Mouse (Mus musculus): ENCODE measurements around the gene Dnajb6. TPM values are rescaled to one million over a fixed set of nuclear protein-coding genes. Genes with fewer than 3 reads are reported as not detected.

Gene Dnajb6
- polyA plus RNA-seq, 1 experiment from 2014 or later = 301 TPM

DNA sequence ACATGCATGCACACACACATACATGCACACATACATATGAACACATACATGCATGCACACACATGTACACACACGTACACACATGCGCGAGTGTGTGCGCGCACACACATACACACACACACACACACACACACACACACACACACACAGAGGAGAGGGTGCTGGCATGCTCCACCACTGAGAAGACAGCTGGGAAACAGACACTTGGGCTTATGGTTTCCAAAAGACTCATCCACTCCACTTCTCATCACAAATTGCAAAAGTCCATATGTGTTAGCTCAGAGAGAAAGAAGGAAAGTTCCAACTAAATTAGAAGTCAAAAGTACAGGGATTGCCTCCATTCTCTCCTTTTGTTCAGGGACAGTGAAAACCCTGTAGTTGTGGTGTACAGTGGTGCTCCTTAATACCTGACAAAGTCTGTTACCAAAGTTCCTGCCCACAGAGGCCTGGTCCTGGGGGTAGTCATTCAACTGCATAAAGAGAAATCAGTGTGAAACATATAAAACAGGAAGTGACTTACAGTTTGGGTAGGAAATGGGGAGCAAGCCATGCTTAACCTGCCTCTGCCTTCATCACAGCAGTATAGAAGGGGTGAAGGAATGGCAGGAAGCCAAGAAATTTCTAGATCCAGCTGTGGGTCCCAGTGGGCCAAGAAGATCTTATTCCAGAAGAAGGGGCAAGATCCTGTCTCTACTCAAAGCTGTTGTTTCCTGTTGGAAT is 81.2 kb downstream of the Dnajb6 start:
- ATAC-seq (no peak), DNase-seq (ENCODE audit: low spot score) (no peak)
- H3K4me1 ChIP-seq (ENCODE audit: control insufficient read depth, insufficient read depth, low read length) = no peaks in the 10 kb centered on the region

DNA sequence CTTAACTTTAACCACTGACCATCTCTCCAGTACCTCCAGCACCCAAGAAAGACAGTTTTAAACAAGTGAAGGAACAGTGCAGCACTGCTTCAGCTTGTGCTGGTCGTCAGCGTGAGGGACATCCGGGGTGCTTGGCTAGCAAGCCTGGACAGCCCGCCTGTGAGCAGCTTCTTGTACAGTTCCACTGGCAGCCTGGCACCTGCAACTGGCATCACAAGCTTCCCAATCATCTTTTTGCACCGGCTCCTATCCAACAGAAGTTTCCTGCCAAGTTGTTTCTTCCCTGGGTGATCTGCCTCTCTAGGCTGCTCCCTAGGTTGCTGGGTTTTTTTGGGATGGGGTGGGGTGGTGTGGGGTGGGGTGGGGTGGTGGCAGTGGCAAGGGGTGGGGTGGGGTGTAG is 81.9 kb downstream of the Dnajb6 start:
- H3K4me3 ChIP-seq (ENCODE audit: low read depth, low read length) = no peak overlapping the region
- H3K9ac ChIP-seq (ENCODE audit: low read length) = no peak overlapping the region
- H3K27me3 ChIP-seq (replicated peaks; ENCODE audit: control insufficient read depth, insufficient read depth, low read length) = no peaks in the 10 kb centered on the region
- H3K27ac ChIP-seq (ENCODE audit: low read depth, low read length) = no peak overlapping the region
- H3K9me3 ChIP-seq (replicated peaks; ENCODE audit: control insufficient read depth, low read length) = no peaks in the 10 kb centered on the region
- WGBS = 80% methylated on average over 5 of the region's 5 CpGs
- H3K4me2 ChIP-seq (ENCODE audit: low read length) = no peak overlapping the region
- ATAC-seq (no peak), DNase-seq (ENCODE audit: low spot score) (peak; percentile 26)
- H3K36me3 ChIP-seq (ENCODE audit: control insufficient read depth, insufficient read depth, low read length) = no peaks in the 10 kb centered on the region
- no peaks in the 10 kb centered on the region for H3K4me1 ChIP-seq (ENCODE audit: control insufficient read depth, insufficient read depth, low read length)

More for the DNA sequence above, 81.2 kb downstream of the Dnajb6 start:
- WGBS = 98% methylated on average over 5 of the region's 5 CpGs
- H3K27ac ChIP-seq (ENCODE audit: low read depth, low read length) = no peak overlapping the region
- H3K9me3 ChIP-seq (replicated peaks; ENCODE audit: control insufficient read depth, low read length) = no peaks in the 10 kb centered on the region
- H3K9ac ChIP-seq (ENCODE audit: low read length) = no peak overlapping the region
- no peak overlapping the region for H3K4me2 ChIP-seq (ENCODE audit: low read length)
- H3K27me3 ChIP-seq (replicated peaks; ENCODE audit: control insufficient read depth, insufficient read depth, low read length) = no peaks in the 10 kb centered on the region
- H3K36me3 ChIP-seq (ENCODE audit: control insufficient read depth, insufficient read depth, low read length) = no peaks in the 10 kb centered on the region
- no peak overlapping the region for H3K4me3 ChIP-seq (ENCODE audit: low read depth, low read length)

DNA sequence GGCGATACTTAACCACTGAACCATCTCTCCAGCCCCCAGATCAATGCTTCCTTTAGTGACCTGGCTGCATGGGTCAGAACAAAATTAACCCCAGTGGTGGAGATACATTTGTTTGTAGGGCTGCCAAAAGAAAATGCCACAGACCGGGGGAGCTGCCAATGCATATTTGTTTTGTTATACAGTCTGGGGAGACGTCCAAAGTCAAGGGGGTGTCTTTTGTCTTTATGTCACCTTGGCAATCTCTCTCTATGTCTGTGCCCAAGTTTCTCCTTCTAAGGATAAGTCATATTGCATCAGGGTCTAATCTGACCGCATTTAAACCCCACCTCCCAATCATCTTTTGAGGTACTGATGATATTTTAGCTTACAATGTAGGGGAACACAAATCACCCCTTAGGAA is 82.8 kb downstream of the Dnajb6 start:
- Histone ChIP-seq H3K36me3 (ENCODE audit: control insufficient read depth, insufficient read depth, low read length) (no peaks in the 10 kb centered on the region), H3K4me2 (ENCODE audit: low read length) (no peak overlapping the region), H3K4me3 (ENCODE audit: low read depth, low read length) (no peak overlapping the region), H3K4me1 (ENCODE audit: control insufficient read depth, insufficient read depth, low read length) (no peaks in the 10 kb centered on the region), H3K9ac (ENCODE audit: low read length) (no peak overlapping the region), H3K9me3 (replicated peaks; ENCODE audit: control insufficient read depth, low read length) (no peaks in the 10 kb centered on the region), H3K27ac (ENCODE audit: low read depth, low read length) (no peak overlapping the region), H3K27me3 (replicated peaks; ENCODE audit: control insufficient read depth, insufficient read depth, low read length) (no peaks in the 10 kb centered on the region)
- WGBS = 83% methylated on average over 4 of the region's 4 CpGs
- no peak for ATAC-seq
- DNase-seq (ENCODE audit: low spot score) = no peak

DNA sequence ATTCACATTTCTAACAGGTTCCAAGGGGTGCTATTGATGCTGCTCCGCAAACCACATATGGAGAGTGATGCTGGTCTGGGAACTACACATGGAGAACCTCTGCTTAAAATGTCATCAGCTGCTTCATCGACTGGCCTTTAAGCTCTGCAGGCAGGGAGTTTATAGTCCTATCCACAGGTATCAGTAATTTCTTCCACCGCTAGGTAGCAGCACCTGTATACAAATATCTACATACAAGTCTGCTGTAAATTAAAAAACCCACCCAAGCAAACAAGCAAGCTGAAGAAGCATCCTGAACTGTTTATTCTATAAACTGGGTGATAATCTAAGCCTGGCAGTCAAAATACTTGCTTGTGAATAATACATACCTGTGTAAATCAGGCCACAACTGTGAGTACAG is 89.3 kb downstream of the Dnajb6 start:
- no peak overlapping the region for H3K4me3 ChIP-seq (ENCODE audit: low read depth, low read length)
- no peak overlapping the region for H3K4me2 ChIP-seq (ENCODE audit: low read length)
- ATAC-seq (no peak), DNase-seq (ENCODE audit: low spot score) (peak; percentile 66)
- H3K4me1 ChIP-seq (ENCODE audit: control insufficient read depth, insufficient read depth, low read length) = no peaks in the 10 kb centered on the region
- no peak overlapping the region for H3K27ac ChIP-seq (ENCODE audit: low read depth, low read length)
- no peaks in the 10 kb centered on the region for H3K9me3 ChIP-seq (replicated peaks; ENCODE audit: control insufficient read depth, low read length)
- no peak overlapping the region for H3K9ac ChIP-seq (ENCODE audit: low read length)
- WGBS = 43% methylated on average over 3 of the region's 3 CpGs
- H3K27me3 ChIP-seq (replicated peaks; ENCODE audit: control insufficient read depth, insufficient read depth, low read length) = no peaks in the 10 kb centered on the region
- H3K36me3 ChIP-seq (ENCODE audit: control insufficient read depth, insufficient read depth, low read length) = no peaks in the 10 kb centered on the region

DNA sequence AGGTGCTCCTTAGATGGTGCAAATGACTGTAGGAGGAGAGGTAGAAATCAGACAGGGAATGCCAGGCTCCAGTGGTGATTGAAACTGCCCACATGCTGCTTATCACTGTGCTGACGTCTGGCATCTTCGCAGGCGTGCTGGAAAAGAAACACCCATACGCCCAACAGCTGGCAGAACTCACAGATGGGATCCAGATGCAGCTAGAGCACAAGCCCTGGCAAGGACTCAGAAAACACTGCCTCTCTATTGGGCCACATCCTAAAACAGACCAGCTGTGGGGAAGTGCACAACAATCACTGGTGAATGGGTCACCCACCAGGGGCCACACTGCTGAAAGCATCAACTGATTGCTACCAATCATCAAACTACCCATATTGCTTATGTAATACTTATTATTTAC is 91.3 kb downstream of the Dnajb6 start:
- no peaks in the 10 kb centered on the region for H3K4me1 ChIP-seq (ENCODE audit: control insufficient read depth, insufficient read depth, low read length)
- no peaks in the 10 kb centered on the region for H3K9me3 ChIP-seq (replicated peaks; ENCODE audit: control insufficient read depth, low read length)
- H3K36me3 ChIP-seq (ENCODE audit: control insufficient read depth, insufficient read depth, low read length) = no peaks in the 10 kb centered on the region
- DNase-seq (ENCODE audit: low spot score) (no peak), ATAC-seq (no peak)
- H3K9ac ChIP-seq (ENCODE audit: low read length) = no peak overlapping the region
- no peak overlapping the region for H3K27ac ChIP-seq (ENCODE audit: low read depth, low read length)
- no peak overlapping the region for H3K4me2 ChIP-seq (ENCODE audit: low read length)
- H3K27me3 ChIP-seq (replicated peaks; ENCODE audit: control insufficient read depth, insufficient read depth, low read length) = no peaks in the 10 kb centered on the region
- no peak overlapping the region for H3K4me3 ChIP-seq (ENCODE audit: low read depth, low read length)
- WGBS = 75% methylated on average over 4 of the region's 4 CpGs

DNA sequence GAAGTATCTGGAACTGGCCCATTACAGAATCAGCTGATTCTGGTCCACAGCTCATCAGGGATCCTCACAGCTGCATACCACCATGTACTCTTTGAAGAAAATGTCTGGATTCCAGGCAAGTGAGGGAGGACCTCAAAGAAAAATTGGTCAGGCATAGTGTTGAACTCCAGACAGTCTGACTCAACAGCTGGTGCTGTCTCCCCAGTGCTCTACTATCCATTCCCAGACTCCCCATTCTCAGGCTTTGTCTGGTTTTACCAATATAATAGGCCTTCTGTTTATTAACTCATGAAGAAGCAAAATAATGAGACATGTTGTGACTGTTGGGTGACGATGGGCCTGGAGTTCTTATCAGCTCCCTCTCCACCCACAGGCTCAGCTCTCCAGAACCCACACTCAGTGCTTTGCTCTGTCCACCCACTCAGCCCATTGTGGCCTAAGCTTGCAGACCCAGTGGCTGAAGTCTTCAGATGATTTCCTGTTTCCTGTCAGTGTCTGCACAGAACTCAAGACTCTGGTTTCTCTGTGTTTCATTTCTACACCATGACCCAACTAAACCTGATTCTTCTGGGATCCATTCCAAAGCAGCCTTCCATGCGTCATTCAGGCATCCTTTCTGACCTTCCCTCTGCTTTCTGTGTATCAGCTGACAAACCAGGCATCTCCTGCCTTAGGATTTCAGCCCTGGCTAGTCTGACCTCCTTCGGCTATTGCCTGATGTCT is 107.1 kb downstream of the Dnajb6 start:
- H3K36me3 ChIP-seq (ENCODE audit: control insufficient read depth, insufficient read depth, low read length) = no peaks in the 10 kb centered on the region
- H3K4me1 ChIP-seq (ENCODE audit: control insufficient read depth, insufficient read depth, low read length) = no peaks in the 10 kb centered on the region
- H3K9ac ChIP-seq (ENCODE audit: low read length) = no peak overlapping the region
- no peak for DNase-seq (ENCODE audit: low spot score)
- H3K27me3 ChIP-seq (replicated peaks; ENCODE audit: control insufficient read depth, insufficient read depth, low read length) = no peaks in the 10 kb centered on the region
- no peaks in the 10 kb centered on the region for H3K9me3 ChIP-seq (replicated peaks; ENCODE audit: control insufficient read depth, low read length)
- ATAC-seq = no peak
- H3K4me2 ChIP-seq (ENCODE audit: low read length) = no peak overlapping the region
- H3K27ac ChIP-seq (ENCODE audit: low read depth, low read length) = no peak overlapping the region
- 72% methylated on average over 3 of the region's 3 CpGs for WGBS
- no peak overlapping the region for H3K4me3 ChIP-seq (ENCODE audit: low read depth, low read length)

DNA sequence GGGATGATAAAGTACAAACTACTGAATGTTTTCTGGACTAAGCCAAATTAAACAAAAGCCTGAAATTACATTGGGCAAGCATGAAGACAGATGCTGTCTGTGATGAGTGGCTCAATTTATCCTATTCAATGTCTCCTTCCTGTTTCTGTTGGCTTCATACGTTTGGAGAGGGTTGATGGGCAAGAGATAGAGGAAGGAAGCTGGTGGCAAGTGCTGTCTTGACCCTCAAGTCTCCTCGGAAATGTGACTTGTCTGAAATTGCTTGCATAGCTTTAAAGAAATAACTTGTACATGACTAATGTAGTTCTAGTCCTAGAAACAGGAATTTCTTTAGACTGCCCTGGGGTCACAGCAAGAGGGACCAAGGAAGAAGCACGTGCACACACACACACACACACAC is 109.5 kb downstream of the Dnajb6 start:
- WGBS = 75% methylated on average over 3 of the region's 3 CpGs
- Histone ChIP-seq H3K27me3 (replicated peaks; ENCODE audit: control insufficient read depth, insufficient read depth, low read length) (no peaks in the 10 kb centered on the region), H3K9me3 (replicated peaks; ENCODE audit: control insufficient read depth, low read length) (no peaks in the 10 kb centered on the region), H3K36me3 (ENCODE audit: control insufficient read depth, insufficient read depth, low read length) (no peaks in the 10 kb centered on the region), H3K4me1 (ENCODE audit: control insufficient read depth, insufficient read depth, low read length) (no peaks in the 10 kb centered on the region), H3K4me3 (ENCODE audit: low read depth, low read length) (no peak overlapping the region), H3K9ac (ENCODE audit: low read length) (no peak overlapping the region), H3K4me2 (ENCODE audit: low read length) (no peak overlapping the region), H3K27ac (ENCODE audit: low read depth, low read length) (no peak overlapping the region)
- ATAC-seq = no peak
- no peak for DNase-seq (ENCODE audit: low spot score)

DNA sequence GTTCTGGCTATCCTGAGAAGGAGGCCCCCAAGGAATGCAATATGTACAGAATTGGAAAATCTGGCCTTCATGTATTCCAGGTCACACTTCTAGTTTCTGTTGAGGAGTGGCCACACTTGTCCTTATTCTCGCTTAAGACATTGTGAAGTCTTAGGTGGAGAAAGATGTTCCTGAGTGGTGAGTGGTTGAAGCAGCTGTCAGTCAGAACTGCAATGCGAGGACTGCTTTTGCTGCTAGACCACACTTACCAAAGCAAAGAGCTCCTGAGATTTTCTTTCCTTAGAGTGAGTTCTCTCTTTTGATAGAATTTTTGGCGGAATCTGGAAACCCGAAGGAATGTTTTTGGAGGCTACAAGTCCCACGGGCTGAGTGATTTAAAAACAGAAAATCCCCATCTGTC is 112.0 kb downstream of the Dnajb6 start:
- WGBS = 89% methylated on average over 5 of the region's 5 CpGs
- no peak overlapping the region for H3K4me3 ChIP-seq (ENCODE audit: low read depth, low read length)
- no peak overlapping the region for H3K4me2 ChIP-seq (ENCODE audit: low read length)
- DNase-seq (ENCODE audit: low spot score) (no peak), ATAC-seq (no peak)
- no peaks in the 10 kb centered on the region for H3K36me3 ChIP-seq (ENCODE audit: control insufficient read depth, insufficient read depth, low read length)
- no peaks in the 10 kb centered on the region for H3K27me3 ChIP-seq (replicated peaks; ENCODE audit: control insufficient read depth, insufficient read depth, low read length)
- no peaks in the 10 kb centered on the region for H3K9me3 ChIP-seq (replicated peaks; ENCODE audit: control insufficient read depth, low read length)
- H3K27ac ChIP-seq (ENCODE audit: low read depth, low read length) = no peak overlapping the region
- H3K9ac ChIP-seq (ENCODE audit: low read length) = no peak overlapping the region
- no peaks in the 10 kb centered on the region for H3K4me1 ChIP-seq (ENCODE audit: control insufficient read depth, insufficient read depth, low read length)

DNA sequence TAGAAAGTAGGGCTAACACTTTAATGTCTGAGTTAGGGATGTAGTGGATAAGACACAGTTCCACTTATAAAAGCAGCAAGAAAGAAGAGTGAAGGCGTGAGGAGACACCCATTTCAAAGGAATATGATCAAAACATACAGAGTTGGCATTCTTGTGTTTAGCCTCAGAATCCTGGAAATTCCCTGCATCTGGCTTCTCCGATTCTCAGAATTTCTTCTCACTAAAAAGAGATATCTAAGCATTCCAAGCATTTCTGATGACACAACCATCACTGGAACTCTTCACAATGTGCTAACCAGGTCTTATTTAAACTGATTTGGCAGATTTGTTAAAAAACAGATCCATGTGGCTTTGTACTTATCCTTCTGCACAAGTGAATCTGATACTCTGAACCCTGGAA is 112.6 kb downstream of the Dnajb6 start:
- Histone ChIP-seq H3K9me3 (replicated peaks; ENCODE audit: control insufficient read depth, low read length) (no peaks in the 10 kb centered on the region), H3K4me2 (ENCODE audit: low read length) (no peak overlapping the region), H3K27ac (ENCODE audit: low read depth, low read length) (no peak overlapping the region), H3K36me3 (ENCODE audit: control insufficient read depth, insufficient read depth, low read length) (no peaks in the 10 kb centered on the region), H3K4me1 (ENCODE audit: control insufficient read depth, insufficient read depth, low read length) (no peaks in the 10 kb centered on the region), H3K9ac (ENCODE audit: low read length) (no peak overlapping the region), H3K4me3 (ENCODE audit: low read depth, low read length) (no peak overlapping the region), H3K27me3 (replicated peaks; ENCODE audit: control insufficient read depth, insufficient read depth, low read length) (no peaks in the 10 kb centered on the region)
- no peak for DNase-seq (ENCODE audit: low spot score)
- WGBS = 84% methylated on average over 2 of the region's 2 CpGs
- no peak for ATAC-seq

Measured in forebrain, embryonic 14.5 days (tissue).